Mouse (Mus musculus) lung, postnatal 0 days (tissue): Measurements from ENCODE around the gene Kazn.

Experiments used
- CTCF ChIP-seq: IDR thresholded peaks from 2 replicates; pipeline ENCODE4 v1.5.1; 2016; ENCODE audit warnings: antibody characterized with exemption, mild to moderate bottlenecking
- EP300 ChIP-seq: IDR thresholded peaks from 2 replicates; pipeline ENCODE4 v1.6.1; 2016; ENCODE audit warnings: antibody characterized with exemption, mild to moderate bottlenecking, control low read depth

DNA sequence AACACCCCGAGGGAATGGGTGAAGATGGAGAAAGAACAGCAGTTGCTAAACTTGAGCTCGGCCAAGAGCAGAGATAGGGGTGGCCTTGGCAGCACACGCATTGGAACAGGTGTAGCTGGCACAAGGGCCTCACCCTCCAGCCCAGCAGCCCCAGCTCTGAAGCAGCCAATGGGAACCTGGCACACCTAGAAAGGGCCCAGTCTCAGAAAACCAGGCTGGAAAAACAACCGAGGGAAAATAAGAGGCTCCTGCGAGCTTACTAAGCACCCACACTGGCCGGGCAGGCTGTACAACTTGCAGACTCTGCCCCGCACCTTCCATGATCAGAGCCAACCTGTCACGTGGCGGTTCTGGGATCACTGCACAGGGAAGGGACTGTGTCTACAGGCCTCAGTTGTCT lies 26.8 kb downstream of the Kazn start:
- TF ChIP-seq CTCF (no peak), EP300 (no peak)
